Mouse (Mus musculus): ENCODE data around the gene Mas1. TPM values are rescaled to one million over a fixed set of nuclear protein-coding genes. Genes with fewer than 3 reads are reported as not detected.

The Mas1 gene
- polyA plus RNA-seq, 1 experiment: 0.10 TPM

DNA sequence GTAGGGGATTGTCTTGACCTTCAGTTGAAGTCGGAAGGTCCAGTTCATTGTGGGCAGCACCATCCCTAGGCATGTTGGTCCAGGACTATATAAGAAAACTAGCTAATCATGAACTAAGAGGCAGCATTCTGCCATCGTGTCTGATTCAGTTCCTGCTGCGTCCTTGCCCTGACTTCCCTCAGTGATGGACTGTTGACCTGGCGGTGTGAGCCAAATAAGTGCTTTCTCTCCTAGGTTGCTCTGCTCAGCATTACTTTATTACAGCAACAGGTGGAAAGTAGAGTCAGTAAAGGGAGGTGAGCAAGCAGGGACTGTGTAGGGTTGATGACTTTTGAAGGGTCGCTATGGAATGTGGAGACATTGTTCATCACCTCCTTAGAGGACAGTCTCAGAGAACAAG lies 32.2 kb downstream of the Mas1 start:
- TF ChIP-seq REST (IDR thresholded peaks at IDR 0.05; ENCODE audit: insufficient read depth, insufficient read length): no peak
- no peak for TF ChIP-seq USF1 (IDR thresholded peaks at IDR 0.05; ENCODE audit: low read depth)
- no peak for TF ChIP-seq POLR2A (IDR thresholded peaks at IDR 0.05; ENCODE audit: insufficient read length, low read depth)
- no peak for TF ChIP-seq MAX (IDR thresholded peaks at IDR 0.05; ENCODE audit: low read depth)
- TF ChIP-seq E2F4 (IDR thresholded peaks at IDR 0.05; ENCODE audit: insufficient read depth): no peak
- no peak for TF ChIP-seq TCF3 (IDR thresholded peaks at IDR 0.05; ENCODE audit: insufficient read length, low read depth)
- TF ChIP-seq MYOD1 (IDR thresholded peaks at IDR 0.05; ENCODE audit: control insufficient read depth in 1 of 3, insufficient read length in 2 of 3, low read depth in 2 of 3): no peak
- TF ChIP-seq POLR2AphosphoS2 (IDR thresholded peaks at IDR 0.05; ENCODE audit: insufficient read length, low read depth): no peak
- TF ChIP-seq TCF12 (IDR thresholded peaks at IDR 0.05; ENCODE audit: insufficient read depth, poor library complexity, severe bottlenecking): no peak
- no peak overlapping the region for H3ac ChIP-seq (ENCODE audit: control insufficient read depth, insufficient read length)
- no peak overlapping the region for H3K4me3 ChIP-seq
- H3K36me3 ChIP-seq (ENCODE audit: control insufficient read depth, insufficient read depth): no peaks in the 10 kb centered on the region
- H3K27me3 ChIP-seq (ENCODE audit: control insufficient read depth, insufficient read depth, insufficient read length): peaks cover 19% of the 10 kb centered on the region
- H3K4me2 ChIP-seq (ENCODE audit: low read depth): no peak overlapping the region
- H3K79me2 ChIP-seq (ENCODE audit: control insufficient read depth, insufficient read depth): no peaks in the 10 kb centered on the region

DNA sequence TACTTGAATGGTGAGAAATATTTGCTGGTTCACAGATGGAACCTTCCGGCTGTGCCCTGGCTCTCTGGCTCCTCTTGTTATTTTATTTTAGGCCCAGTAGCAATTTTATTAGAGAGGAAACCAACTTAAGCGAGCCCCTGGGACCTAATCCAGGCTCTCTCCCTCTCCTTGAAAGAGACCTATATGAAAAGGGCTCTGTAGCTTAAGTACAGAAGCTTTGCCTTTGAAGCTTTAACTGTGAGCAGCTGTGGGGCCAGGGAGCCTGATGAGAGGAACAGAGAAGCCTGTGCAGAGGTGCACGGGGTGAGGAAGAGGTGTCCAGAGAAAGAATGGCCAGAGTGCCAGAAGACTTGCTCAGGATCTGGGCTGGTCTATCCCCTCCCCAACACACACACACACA lies 33.1 kb downstream of the Mas1 start:
- TF ChIP-seq TCF12 (IDR thresholded peaks at IDR 0.05; ENCODE audit: insufficient read depth, poor library complexity, severe bottlenecking) (no peak), POLR2AphosphoS2 (IDR thresholded peaks at IDR 0.05; ENCODE audit: insufficient read length, low read depth) (no peak), REST (IDR thresholded peaks at IDR 0.05; ENCODE audit: insufficient read depth, insufficient read length) (no peak), TCF3 (IDR thresholded peaks at IDR 0.05; ENCODE audit: insufficient read length, low read depth) (no peak), MYOD1 (IDR thresholded peaks at IDR 0.05; ENCODE audit: control insufficient read depth in 1 of 3, insufficient read length in 2 of 3, low read depth in 2 of 3) (no peak), E2F4 (IDR thresholded peaks at IDR 0.05; ENCODE audit: insufficient read depth) (no peak), SRF (IDR thresholded peaks at IDR 0.05; ENCODE audit: control insufficient read depth, insufficient read length, low read depth) (no peak), MAX (IDR thresholded peaks at IDR 0.05; ENCODE audit: low read depth) (no peak), CEBPB (IDR thresholded peaks at IDR 0.05; ENCODE audit: insufficient read depth, poor library complexity, severe bottlenecking) (no peak), POLR2A (IDR thresholded peaks at IDR 0.05; ENCODE audit: insufficient read length, low read depth) (no peak), MYOG (IDR thresholded peaks at IDR 0.05; ENCODE audit: control insufficient read depth in 1 of 3, insufficient read depth in 1 of 3, insufficient read length in 2 of 3, low read depth in 2 of 3) (no peak)
- Histone ChIP-seq H3K27me3 (ENCODE audit: control insufficient read depth, insufficient read depth, insufficient read length) (peaks cover 14% of the 10 kb centered on the region), H3ac (ENCODE audit: control insufficient read depth, insufficient read length) (no peak overlapping the region), H3K79me2 (ENCODE audit: control insufficient read depth, insufficient read depth) (no peaks in the 10 kb centered on the region), H3K4me3 (no peak overlapping the region), H3K36me3 (ENCODE audit: control insufficient read depth, insufficient read depth) (no peaks in the 10 kb centered on the region), H3K4me2 (ENCODE audit: low read depth) (no peak overlapping the region)

DNA sequence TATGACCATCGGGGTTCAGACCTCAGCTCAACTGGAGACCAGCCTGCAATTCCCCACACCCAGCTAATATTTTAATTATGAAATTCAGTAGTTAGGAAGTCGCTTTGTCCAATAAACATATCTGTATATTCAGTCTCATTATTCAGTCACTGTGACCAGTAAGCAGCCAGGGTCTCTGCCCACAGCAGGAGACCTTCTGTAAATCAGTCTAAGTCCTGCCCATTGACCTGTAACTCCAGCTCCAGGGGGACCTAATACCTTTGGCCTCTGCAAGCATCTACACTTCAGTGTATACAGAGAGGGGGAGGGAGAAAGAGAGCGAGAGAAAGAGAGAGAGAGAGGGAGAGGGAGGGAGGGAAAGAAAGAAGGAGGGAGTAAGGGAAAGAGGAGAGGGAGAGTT lies 33.6 kb downstream of the Mas1 start:
- peaks cover 14% of the 10 kb centered on the region for H3K27me3 ChIP-seq (ENCODE audit: control insufficient read depth, insufficient read depth, insufficient read length)
- no peak overlapping the region for H3K4me3 ChIP-seq
- H3K36me3 ChIP-seq (ENCODE audit: control insufficient read depth, insufficient read depth): no peaks in the 10 kb centered on the region
- H3ac ChIP-seq (ENCODE audit: control insufficient read depth, insufficient read length): no peak overlapping the region
- H3K79me2 ChIP-seq (ENCODE audit: control insufficient read depth, insufficient read depth): no peaks in the 10 kb centered on the region
- no peak overlapping the region for H3K4me2 ChIP-seq (ENCODE audit: low read depth)
- no peak for TF ChIP-seq MAX (IDR thresholded peaks at IDR 0.05; ENCODE audit: low read depth)

DNA sequence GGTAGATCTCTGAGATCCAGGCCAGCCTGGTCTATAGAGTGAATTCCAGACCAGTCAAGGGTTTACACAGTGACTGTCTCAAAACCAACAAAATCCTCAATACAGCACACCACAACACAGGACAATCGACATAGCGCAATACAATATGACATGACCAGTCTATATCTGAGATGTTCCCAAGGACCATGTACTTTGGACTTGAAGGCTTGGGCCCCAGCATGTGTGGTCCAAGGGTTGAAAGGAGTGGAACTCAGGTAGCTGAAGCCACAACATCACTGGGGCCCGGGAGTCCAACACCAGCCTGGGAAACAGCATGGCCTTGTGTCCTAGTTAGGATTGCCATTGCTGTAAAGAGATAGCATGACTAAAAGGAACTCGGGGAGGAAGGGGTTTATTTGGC lies 35.3 kb downstream of the Mas1 start:
- Histone ChIP-seq H3K27me3 (ENCODE audit: control insufficient read depth, insufficient read depth, insufficient read length) (peaks cover 7% of the 10 kb centered on the region), H3K79me2 (ENCODE audit: control insufficient read depth, insufficient read depth) (no peaks in the 10 kb centered on the region), H3ac (ENCODE audit: control insufficient read depth, insufficient read length) (no peak overlapping the region), H3K36me3 (ENCODE audit: control insufficient read depth, insufficient read depth) (no peaks in the 10 kb centered on the region), H3K4me2 (ENCODE audit: low read depth) (no peak overlapping the region), H3K4me3 (no peak overlapping the region)
- TF ChIP-seq USF1 (IDR thresholded peaks at IDR 0.05; ENCODE audit: low read depth) (no peak), E2F4 (IDR thresholded peaks at IDR 0.05; ENCODE audit: insufficient read depth) (no peak), SRF (IDR thresholded peaks at IDR 0.05; ENCODE audit: control insufficient read depth, insufficient read length, low read depth) (no peak), REST (IDR thresholded peaks at IDR 0.05; ENCODE audit: insufficient read depth, insufficient read length) (no peak), POLR2A (IDR thresholded peaks at IDR 0.05; ENCODE audit: insufficient read length, low read depth) (no peak), MYOG (IDR thresholded peaks at IDR 0.05; ENCODE audit: control insufficient read depth in 1 of 3, insufficient read depth in 1 of 3, insufficient read length in 2 of 3, low read depth in 2 of 3) (no peak), MAX (IDR thresholded peaks at IDR 0.05; ENCODE audit: low read depth) (no peak), TCF12 (IDR thresholded peaks at IDR 0.05; ENCODE audit: insufficient read depth, poor library complexity, severe bottlenecking) (no peak), TCF3 (IDR thresholded peaks at IDR 0.05; ENCODE audit: insufficient read length, low read depth) (no peak), POLR2AphosphoS2 (IDR thresholded peaks at IDR 0.05; ENCODE audit: insufficient read length, low read depth) (no peak), CEBPB (IDR thresholded peaks at IDR 0.05; ENCODE audit: insufficient read depth, poor library complexity, severe bottlenecking) (no peak)

DNA sequence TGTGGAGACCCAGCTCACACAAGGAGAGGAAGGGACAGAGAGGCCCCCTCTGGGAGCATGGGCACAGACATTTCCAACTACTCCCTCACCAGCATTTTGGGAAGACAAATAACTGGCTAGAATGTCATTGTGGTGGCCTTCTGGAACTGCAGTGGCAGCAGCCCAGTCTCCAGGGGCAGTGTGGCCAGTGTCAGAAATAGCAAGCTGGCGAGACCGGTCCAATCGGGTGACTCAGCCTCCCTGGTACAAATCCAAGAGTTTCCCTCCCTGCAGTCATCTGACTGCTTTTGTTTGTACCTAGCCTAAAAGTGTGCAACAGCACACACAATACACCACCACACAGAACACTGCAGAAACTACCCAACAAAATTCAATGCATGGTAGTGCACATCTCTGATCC lies 35.7 kb downstream of the Mas1 start:
- Histone ChIP-seq H3K4me2 (ENCODE audit: low read depth) (peak overlapping the region; percentile 3), H3K79me2 (ENCODE audit: control insufficient read depth, insufficient read depth) (no peaks in the 10 kb centered on the region), H3K4me3 (no peak overlapping the region), H3ac (ENCODE audit: control insufficient read depth, insufficient read length) (no peak overlapping the region), H3K27me3 (ENCODE audit: control insufficient read depth, insufficient read depth, insufficient read length) (peaks cover 5% of the 10 kb centered on the region), H3K36me3 (ENCODE audit: control insufficient read depth, insufficient read depth) (no peaks in the 10 kb centered on the region)
- TF ChIP-seq POLR2A (IDR thresholded peaks at IDR 0.05; ENCODE audit: insufficient read length, low read depth): no peak
- TF ChIP-seq MYOD1 (IDR thresholded peaks at IDR 0.05; ENCODE audit: control insufficient read depth in 1 of 3, insufficient read length in 2 of 3, low read depth in 2 of 3): peak in 1 of 3 experiments; percentile 11
- no peak for TF ChIP-seq POLR2AphosphoS2 (IDR thresholded peaks at IDR 0.05; ENCODE audit: insufficient read length, low read depth)
- no peak for TF ChIP-seq REST (IDR thresholded peaks at IDR 0.05; ENCODE audit: insufficient read depth, insufficient read length)
- TF ChIP-seq SRF (IDR thresholded peaks at IDR 0.05; ENCODE audit: control insufficient read depth, insufficient read length, low read depth): no peak
- TF ChIP-seq CEBPB (IDR thresholded peaks at IDR 0.05; ENCODE audit: insufficient read depth, poor library complexity, severe bottlenecking): no peak
- no peak for TF ChIP-seq TCF12 (IDR thresholded peaks at IDR 0.05; ENCODE audit: insufficient read depth, poor library complexity, severe bottlenecking)
- TF ChIP-seq TCF3 (IDR thresholded peaks at IDR 0.05; ENCODE audit: insufficient read length, low read depth): no peak
- TF ChIP-seq E2F4 (IDR thresholded peaks at IDR 0.05; ENCODE audit: insufficient read depth): no peak
- no peak for TF ChIP-seq MAX (IDR thresholded peaks at IDR 0.05; ENCODE audit: low read depth)
- TF ChIP-seq MYOG (IDR thresholded peaks at IDR 0.05; ENCODE audit: control insufficient read depth in 1 of 3, insufficient read depth in 1 of 3, insufficient read length in 2 of 3, low read depth in 2 of 3): peak in 1 of 3 experiments; percentile 44

All from myocyte (in vitro differentiated cells).